Mouse (Mus musculus): Measurements from ENCODE around the gene Slc5a5. TPM values are rescaled to one million over a fixed set of nuclear protein-coding genes. Genes with fewer than 3 reads are reported as not detected.
A peak's percentile ranks its signal among the peaks of the same experiment; 100 is the strongest.

The Slc5a5 gene
- polyA plus RNA-seq, 1 experiment from 2014 or later = 0.11 TPM

GRCm38 (mm10) chr8:70838654-70839407 is 53.7 kb downstream of the Slc5a5 start:
- no peaks in the 10 kb centered on the region for H3K9me3 ChIP-seq (replicated peaks; ENCODE audit: control insufficient read depth, low read length)
- H3K27me3 ChIP-seq (ENCODE audit: control insufficient read depth, insufficient read depth, low read depth, low read length) = no peaks in the 10 kb centered on the region
- H3K27ac ChIP-seq (ENCODE audit: low read length) = peak overlapping the region; percentile 97
- H3K36me3 ChIP-seq (ENCODE audit: control insufficient read depth, insufficient read depth) = peaks cover 21% of the 10 kb centered on the region
- peak overlapping the region; percentile 89 for H3K4me2 ChIP-seq (ENCODE audit: low read depth, low read length)
- WGBS (ENCODE audit: insufficient replicate concordance) = 5% methylated on average over 66 of the region's 66 CpGs
- peak; percentile 23 for ATAC-seq (ENCODE audit: low read depth)
- peak overlapping the region; percentile 95 for H3K9ac ChIP-seq (ENCODE audit: low read depth, low read length)
- peaks cover 82% of the 10 kb centered on the region for H3K4me1 ChIP-seq (ENCODE audit: control insufficient read depth, low read depth, low read length)
- peak overlapping the region; percentile 86 for H3K4me3 ChIP-seq (ENCODE audit: low read depth, low read length)

GRCm38 (mm10) chr8:70836666-70837065 is 55.9 kb downstream of the Slc5a5 start:
- no peaks in the 10 kb centered on the region for H3K9me3 ChIP-seq (replicated peaks; ENCODE audit: control insufficient read depth, low read length)
- no peaks in the 10 kb centered on the region for H3K27me3 ChIP-seq (ENCODE audit: control insufficient read depth, insufficient read depth, low read depth, low read length)
- peaks cover 21% of the 10 kb centered on the region for H3K36me3 ChIP-seq (ENCODE audit: control insufficient read depth, insufficient read depth)
- H3K4me2 ChIP-seq (ENCODE audit: low read depth, low read length) = peak overlapping the region; percentile 89
- H3K27ac ChIP-seq (ENCODE audit: low read length) = no peak overlapping the region; the same call in 1 of the 2 replicates
- no peak for ATAC-seq (ENCODE audit: low read depth)
- H3K4me3 ChIP-seq (ENCODE audit: low read depth, low read length) = peak overlapping the region; percentile 16; the same call in 1 of the 2 replicates
- H3K4me1 ChIP-seq (ENCODE audit: control insufficient read depth, low read depth, low read length) = peaks cover 65% of the 10 kb centered on the region
- 93% methylated on average over 12 of the region's 12 CpGs for WGBS (ENCODE audit: insufficient replicate concordance)
- peak overlapping the region; percentile 21; the same call in 1 of the 2 replicates for H3K9ac ChIP-seq (ENCODE audit: low read depth, low read length)

- Histone ChIP-seq H3K9ac (ENCODE audit: low read depth, low read length) (no peak overlapping the region), H3K36me3 (ENCODE audit: control insufficient read depth, insufficient read depth) (peaks cover 21% of the 10 kb centered on the region), H3K9me3 (replicated peaks; ENCODE audit: control insufficient read depth, low read length) (no peaks in the 10 kb centered on the region), H3K27ac (ENCODE audit: low read length) (no peak overlapping the region), H3K4me3 (ENCODE audit: low read depth, low read length) (no peak overlapping the region), H3K27me3 (ENCODE audit: control insufficient read depth, insufficient read depth, low read depth, low read length) (no peaks in the 10 kb centered on the region), H3K4me1 (ENCODE audit: control insufficient read depth, low read depth, low read length) (peaks cover 48% of the 10 kb centered on the region), H3K4me2 (ENCODE audit: low read depth, low read length) (no peak overlapping the region)
- WGBS (ENCODE audit: insufficient replicate concordance) = 93% methylated on average over 3 of the region's 3 CpGs
- ATAC-seq (ENCODE audit: low read depth) = no peak
Observed at GRCm38 (mm10) chr8:70834071-70834470, 58.5 kb downstream of the Slc5a5 start.

GRCm38 (mm10) chr8:70833520-70833919 is 59.0 kb downstream of the Slc5a5 start:
- no peaks in the 10 kb centered on the region for H3K9me3 ChIP-seq (replicated peaks; ENCODE audit: control insufficient read depth, low read length)
- no peak overlapping the region for H3K4me2 ChIP-seq (ENCODE audit: low read depth, low read length)
- peaks cover 21% of the 10 kb centered on the region for H3K36me3 ChIP-seq (ENCODE audit: control insufficient read depth, insufficient read depth)
- H3K27me3 ChIP-seq (ENCODE audit: control insufficient read depth, insufficient read depth, low read depth, low read length) = no peaks in the 10 kb centered on the region
- no peak for ATAC-seq (ENCODE audit: low read depth)
- H3K9ac ChIP-seq (ENCODE audit: low read depth, low read length) = no peak overlapping the region
- H3K4me1 ChIP-seq (ENCODE audit: control insufficient read depth, low read depth, low read length) = peaks cover 46% of the 10 kb centered on the region
- H3K27ac ChIP-seq (ENCODE audit: low read length) = no peak overlapping the region
- WGBS (ENCODE audit: insufficient replicate concordance) = 55% methylated on average over 15 of the region's 15 CpGs
- no peak overlapping the region for H3K4me3 ChIP-seq (ENCODE audit: low read depth, low read length)

GRCm38 (mm10) chr8:70833018-70833482 is 59.5 kb downstream of the Slc5a5 start:
- Histone ChIP-seq H3K9me3 (replicated peaks; ENCODE audit: control insufficient read depth, low read length) (no peaks in the 10 kb centered on the region), H3K4me1 (ENCODE audit: control insufficient read depth, low read depth, low read length) (peaks cover 43% of the 10 kb centered on the region), H3K4me3 (ENCODE audit: low read depth, low read length) (no peak overlapping the region), H3K4me2 (ENCODE audit: low read depth, low read length) (no peak overlapping the region), H3K36me3 (ENCODE audit: control insufficient read depth, insufficient read depth) (peaks cover 21% of the 10 kb centered on the region), H3K9ac (ENCODE audit: low read depth, low read length) (no peak overlapping the region), H3K27me3 (ENCODE audit: control insufficient read depth, insufficient read depth, low read depth, low read length) (no peaks in the 10 kb centered on the region), H3K27ac (ENCODE audit: low read length) (no peak overlapping the region)
- ATAC-seq (ENCODE audit: low read depth) = no peak
- 34% methylated on average over 9 of the region's 9 CpGs for WGBS (ENCODE audit: insufficient replicate concordance)

MicroRNA genes within 50 kb of the gene (microRNA counts, 519-probe panel; counts per million panel counts)
- microRNA mmu-miR-1969 = 60.7 counts per million

Small RNAs within 50 kb of the gene (microRNA-seq; reads per million reads assigned to microRNA genes)
- gene Mir1969 = 1.7 reads per million
- 1.2 reads per million for gene Mir7067

Other genes with a start within 250 kb of the Slc5a5 start
- 18.9 and 20.5 TPM in 2 replicates for gene Pgpep1, start 232.4 kb downstream of the Slc5a5 start, polyA plus RNA-seq (2015; fragmentation: Nextera tagmentation; extraction: Ambion mirVana)
- gene Lsm4, start 219.5 kb downstream of the Slc5a5 start, polyA plus RNA-seq (2015; fragmentation: Nextera tagmentation; extraction: Ambion mirVana) = 104 and 113 TPM in 2 replicates
- 12.3 and 17.5 TPM in 2 replicates for gene Jund, start 193.8 kb downstream of the Slc5a5 start, polyA plus RNA-seq (2015; fragmentation: Nextera tagmentation; extraction: Ambion mirVana)
- gene Iqcn, start 189.3 kb downstream of the Slc5a5 start, polyA plus RNA-seq (2015; fragmentation: Nextera tagmentation; extraction: Ambion mirVana) = 0.02 TPM in 1 of 2 replicates, not detected in the other
- 0.40 and 0.47 TPM in 2 replicates for gene Gm3336, start 174.2 kb downstream of the Slc5a5 start, polyA plus RNA-seq (2015; fragmentation: Nextera tagmentation; extraction: Ambion mirVana)
- gene Pde4c, start 169.0 kb downstream of the Slc5a5 start, polyA plus RNA-seq (2015; fragmentation: Nextera tagmentation; extraction: Ambion mirVana) = 1.5 and 2.2 TPM in 2 replicates
- gene Rab3a, start 138.1 kb downstream of the Slc5a5 start, polyA plus RNA-seq (2015; fragmentation: Nextera tagmentation; extraction: Ambion mirVana) = 2.2 and 3.4 TPM in 2 replicates
- gene Mpv17l2, start 131.8 kb downstream of the Slc5a5 start, polyA plus RNA-seq (2015; fragmentation: Nextera tagmentation; extraction: Ambion mirVana) = 31.4 and 32.1 TPM in 2 replicates
- gene Pik3r2, start 116.0 kb downstream of the Slc5a5 start, polyA plus RNA-seq (2015; fragmentation: Nextera tagmentation; extraction: Ambion mirVana) = 12.2 and 13.9 TPM in 2 replicates
- gene Mast3, start 87.7 kb downstream of the Slc5a5 start, polyA plus RNA-seq (2015; fragmentation: Nextera tagmentation; extraction: Ambion mirVana) = 7.5 and 9.0 TPM in 2 replicates
- gene Il12rb1, start 84.3 kb downstream of the Slc5a5 start, polyA plus RNA-seq (2015; fragmentation: Nextera tagmentation; extraction: Ambion mirVana) = 0.06 and 0.35 TPM in 2 replicates
- 11.6 and 13.5 TPM in 2 replicates for gene Arrdc2, start 53.0 kb downstream of the Slc5a5 start, polyA plus RNA-seq (2015; fragmentation: Nextera tagmentation; extraction: Ambion mirVana)
- gene Kcnn1, start 29.5 kb downstream of the Slc5a5 start, polyA plus RNA-seq (2015; fragmentation: Nextera tagmentation; extraction: Ambion mirVana) = 0.20 and 0.46 TPM in 2 replicates
- 42.5 and 43.1 TPM in 2 replicates for gene Ccdc124, start 18.8 kb downstream of the Slc5a5 start, polyA plus RNA-seq (2015; fragmentation: Nextera tagmentation; extraction: Ambion mirVana)
- gene Rpl18a, start 4.7 kb upstream of the Slc5a5 start, polyA plus RNA-seq (2015; fragmentation: Nextera tagmentation; extraction: Ambion mirVana) = 2,028 and 2,149 TPM in 2 replicates
- 12.1 and 14.4 TPM in 2 replicates for gene Map1s, start 13.2 kb upstream of the Slc5a5 start, polyA plus RNA-seq (2015; fragmentation: Nextera tagmentation; extraction: Ambion mirVana)

All from liver, embryonic 16.5 days (tissue).